ENCODE assay signal across 18 mouse cellular contexts in the genomic region with DNA sequence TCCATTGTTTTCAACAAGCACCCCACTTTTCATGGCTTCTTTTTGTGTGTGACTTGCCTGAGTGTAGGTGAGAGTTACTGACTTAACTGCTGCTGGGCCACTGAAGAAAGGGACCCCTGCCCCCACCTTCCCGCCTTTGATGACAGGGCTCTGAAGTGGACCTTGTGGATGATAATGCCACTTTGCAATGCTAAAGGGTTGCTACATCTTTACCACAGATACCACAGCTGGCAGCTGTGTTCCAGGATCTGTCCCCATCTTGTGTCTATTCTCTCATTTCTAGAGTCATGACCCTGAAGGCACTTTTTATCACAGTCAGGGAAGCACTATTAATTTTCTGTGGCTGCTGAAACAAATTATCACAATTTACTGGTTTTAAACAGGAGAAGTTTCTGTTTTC.
"Had no signal": no experiment of that assay in that cellular context is flagged by ENCODE, and none has a peak within 500 bp of the region (broad histone marks: within the 10 kb centered on the region; RNA-seq: fewer than 3 reads in every experiment).

No protein-coding gene starts in this region.

- ATAC-seq: liver, embryonic 12.5 days; midbrain, embryonic 13.5 days; midbrain, embryonic 16.5 days had no signal

- H3K4me2 ChIP-seq: limb, embryonic 13.5 days; liver, embryonic 12.5 days; liver, embryonic 15.5 days; lung, embryonic 15.5 days; midbrain, embryonic 13.5 days had no signal

- H3K9me3 ChIP-seq: limb, embryonic 13.5 days; liver, embryonic 12.5 days; liver, embryonic 15.5 days; lung, embryonic 15.5 days; midbrain, embryonic 10.5 days; midbrain, embryonic 13.5 days had no signal

- H3K27me3 ChIP-seq: liver, embryonic 12.5 days; liver, embryonic 15.5 days; lung, embryonic 15.5 days; midbrain, embryonic 13.5 days had no signal

- DNase-seq: kidney, postnatal 25 days; left cerebral cortex, postnatal 4 days; liver; lung, adult 18-20 months; lung, postnatal 10 days; lung, postnatal 36 days; right cerebral cortex, postnatal 14 days; right cerebral cortex, postnatal 4 days; thymus, postnatal 25 days had no signal

- H3K4me3 ChIP-seq: limb, embryonic 13.5 days; liver, embryonic 12.5 days; liver, embryonic 15.5 days; lung, embryonic 15.5 days; midbrain, embryonic 10.5 days; midbrain, embryonic 13.5 days had no signal

- H3K4me1 ChIP-seq: limb, embryonic 13.5 days; liver, embryonic 12.5 days; liver, embryonic 15.5 days; lung, embryonic 15.5 days; midbrain, embryonic 10.5 days; midbrain, embryonic 13.5 days had no signal

- H3K27ac ChIP-seq: kidney, postnatal 0 days; limb, embryonic 13.5 days; liver, embryonic 12.5 days; liver, embryonic 15.5 days; lung, embryonic 15.5 days; midbrain, embryonic 10.5 days; midbrain, embryonic 13.5 days; stomach, postnatal 0 days had no signal

- H3K36me3 ChIP-seq: limb, embryonic 13.5 days; liver, embryonic 12.5 days; liver, embryonic 15.5 days; lung, embryonic 15.5 days; midbrain, embryonic 10.5 days; midbrain, embryonic 13.5 days had no signal
